Mouse (Mus musculus): Measurements from ENCODE around the gene Ehd1.

DNA sequence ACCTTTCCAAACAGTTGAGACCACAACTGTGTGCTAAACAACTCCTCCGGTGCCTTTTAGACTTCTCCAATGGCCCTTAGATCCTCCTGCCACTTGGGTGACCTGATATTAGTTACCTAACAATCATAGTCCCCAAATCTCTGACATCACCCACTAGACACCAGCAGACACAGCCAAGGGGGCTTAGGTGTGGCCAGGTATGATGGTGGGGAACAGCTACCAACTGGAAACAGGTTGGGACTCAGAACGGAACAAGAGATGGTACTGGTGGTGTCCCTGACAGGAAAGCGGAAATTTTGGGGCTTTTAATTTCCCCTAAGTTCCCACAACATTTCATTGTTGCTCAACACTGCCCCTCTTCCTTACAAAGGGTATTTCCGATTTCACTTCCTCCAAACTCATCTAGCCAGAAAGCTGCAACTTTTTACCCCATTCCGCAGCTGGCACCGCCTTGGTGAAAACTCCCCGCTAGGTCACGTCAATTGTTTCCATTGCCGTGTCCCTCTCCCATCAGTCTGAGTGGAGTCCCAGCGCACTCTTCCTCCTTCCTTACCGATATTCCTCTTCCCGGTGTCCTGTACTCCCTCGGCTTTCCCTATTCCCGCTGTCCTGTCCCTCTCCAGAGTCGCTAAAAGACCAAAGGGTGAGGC, 660 bp upstream of the Ehd1 start:
- no peak for TF ChIP-seq CTCF (IDR thresholded peaks at IDR 0.05; ENCODE audit: low read depth)
- no peak for TF ChIP-seq EP300 (IDR thresholded peaks at IDR 0.05; ENCODE audit: low read depth)

Data from liver, embryonic 14.5 days (tissue).